Mouse (Mus musculus) ovary, postnatal 10 days (tissue): ENCODE data around the gene Gm10715.
"Not testable (repeated sequence)": the region's sequence is repeated elsewhere in the genome, so short reads cannot be mapped to it uniquely, and the experiment has no call there.

ENCODE experiments used
- DNase-seq: peaks from one replicate; pipeline ENCODE4 v3.0.0; 2022; ENCODE audit warnings: low spot score

Gm10715 gene

DNA sequence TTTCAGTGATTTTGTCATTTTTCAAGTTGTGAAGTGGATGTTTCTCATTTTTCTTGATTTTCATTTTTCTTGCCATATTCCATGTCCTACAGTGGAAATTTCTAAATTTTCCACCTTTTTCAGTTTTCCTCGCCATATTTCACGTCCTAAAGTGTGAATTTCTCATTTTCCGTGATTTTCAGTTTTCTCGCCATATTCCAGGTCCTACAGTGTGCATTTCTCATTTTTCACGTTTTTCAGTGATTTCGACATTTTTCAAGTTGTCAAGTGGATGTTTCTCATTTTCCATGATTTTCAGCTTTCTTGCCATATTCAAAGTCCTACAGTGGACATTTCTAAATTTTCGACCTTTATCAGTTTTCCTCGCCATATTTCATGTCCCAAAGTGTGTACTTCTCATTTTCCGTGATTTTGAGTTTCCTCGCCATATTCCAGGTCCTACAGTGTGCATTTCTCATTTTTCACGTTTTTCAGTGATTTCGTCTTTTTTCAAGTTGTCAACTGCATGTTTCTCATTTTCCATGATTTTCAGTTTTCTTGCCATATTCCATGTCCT is 11.7 kb upstream of the Gm10715 start, which contains the start of gene Gm10717:
Gm10717 (plus strand) TSS at position 506 of the 556 bp plus-strand sequence.
- DNase-seq: peak; percentile 31

DNA sequence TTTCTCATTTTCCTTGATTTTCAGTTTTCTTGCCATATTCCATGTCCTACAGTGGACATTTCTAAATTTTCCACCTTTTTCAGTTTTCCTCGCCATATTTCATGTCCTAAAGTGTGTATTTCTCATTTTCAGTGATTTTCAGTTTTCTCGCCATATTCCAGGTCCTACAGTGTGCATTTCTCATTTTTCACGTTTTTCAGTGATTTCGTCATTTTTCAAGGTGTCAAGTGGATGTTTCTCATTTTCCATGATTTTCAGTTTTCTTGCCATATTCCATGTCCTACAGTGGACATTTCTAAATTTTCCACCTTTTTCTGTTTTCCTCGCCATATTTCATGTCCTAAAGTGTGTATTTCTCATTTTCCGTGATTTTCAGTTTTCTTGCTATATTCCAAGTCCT is 11.0 kb upstream of the Gm10715 start:
- peak; percentile 93 for DNase-seq

DNA sequence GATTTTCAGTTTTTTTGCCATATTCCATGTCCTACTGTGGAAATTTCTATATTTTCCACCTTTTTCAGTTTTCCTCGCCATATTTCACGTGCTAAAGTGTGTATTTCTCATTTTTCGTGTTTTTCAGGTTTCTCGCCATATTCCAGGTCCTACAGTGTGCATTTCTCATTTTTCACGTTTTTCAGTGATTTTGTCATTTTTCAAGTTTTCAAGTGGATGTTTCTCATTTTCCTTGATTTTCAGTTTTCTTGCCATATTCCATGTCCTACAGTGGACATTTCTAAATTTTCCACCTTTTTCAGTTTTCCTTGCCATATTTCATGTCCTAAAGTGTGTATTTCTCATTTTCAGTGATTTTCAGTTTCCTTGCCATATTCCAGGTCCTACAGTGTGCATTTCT is 10.5 kb upstream of the Gm10715 start:
- DNase-seq: not testable (repeated sequence)

DNA sequence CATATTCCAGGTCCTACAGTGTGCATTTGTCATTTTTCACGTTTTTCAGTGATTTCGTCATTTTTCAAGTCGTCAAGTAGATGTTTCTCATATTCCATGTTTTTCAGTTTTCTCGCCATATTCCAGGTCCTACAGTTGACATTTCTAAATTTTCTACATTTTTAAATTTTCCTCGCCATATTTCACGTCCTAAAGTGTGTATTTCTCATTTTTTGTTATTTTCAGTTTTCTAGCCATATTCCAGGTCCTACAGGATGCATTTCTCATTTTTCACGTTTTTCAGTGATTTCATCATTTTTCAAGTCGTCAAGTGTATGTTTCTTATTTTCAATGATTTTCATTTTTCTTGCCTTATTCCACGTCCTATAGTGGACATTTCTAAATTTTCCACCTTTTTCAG is 9.9 kb upstream of the Gm10715 start:
- DNase-seq: not testable (repeated sequence)

DNA sequence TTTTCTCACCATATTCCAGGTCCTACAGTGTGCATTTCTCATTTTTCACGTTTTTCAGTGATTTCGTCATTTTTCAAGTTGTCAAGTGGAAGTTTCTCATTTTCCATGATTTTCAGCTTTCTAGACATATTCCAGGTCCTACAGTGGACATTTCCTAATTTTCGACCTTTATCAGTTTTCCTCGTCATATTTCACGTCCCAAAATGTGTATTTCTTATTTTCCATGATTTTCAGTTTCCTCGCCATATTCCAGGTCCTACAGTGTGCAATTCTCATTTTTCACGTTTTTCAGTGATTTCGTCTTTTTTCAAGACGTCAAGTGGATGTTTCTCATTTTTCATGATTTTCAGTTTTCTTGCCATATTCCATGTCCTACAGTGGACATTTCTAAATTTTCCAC is 9.5 kb upstream of the Gm10715 start:
- not testable (repeated sequence) for DNase-seq

DNA sequence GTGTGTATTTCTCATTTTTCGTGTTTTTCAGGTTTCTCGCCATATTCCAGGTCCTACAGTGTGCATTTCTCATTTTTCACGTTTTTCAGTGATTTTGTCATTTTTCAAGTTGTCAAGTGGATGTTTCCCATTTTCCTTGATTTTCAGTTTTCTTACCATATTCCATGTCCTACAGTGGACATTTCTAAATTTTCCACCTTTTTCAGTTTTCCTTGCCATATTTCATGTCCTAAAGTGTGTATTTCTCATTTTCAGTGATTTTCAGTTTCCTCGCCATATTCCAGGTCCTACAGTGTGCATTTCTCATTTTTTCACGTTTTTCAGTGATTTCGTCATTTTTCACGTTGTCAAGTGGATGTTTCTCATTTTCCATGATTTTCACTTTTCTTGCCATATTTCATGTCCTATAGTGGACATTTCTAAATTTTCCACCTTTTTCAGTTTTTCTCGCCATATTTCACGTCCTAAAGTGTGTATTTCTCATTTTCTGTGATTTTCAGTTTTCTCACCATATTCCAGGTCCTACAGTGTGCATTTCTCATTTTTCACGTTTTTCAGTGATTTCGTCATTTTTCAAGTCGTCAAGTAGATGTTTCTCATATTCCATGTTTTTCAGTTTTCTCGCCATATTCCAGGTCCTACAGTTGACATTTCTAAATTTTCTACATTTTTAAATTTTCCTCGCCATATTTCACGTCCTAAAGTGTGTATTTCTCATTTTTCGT is 7.2 kb upstream of the Gm10715 start:
- not testable (repeated sequence) for DNase-seq

DNA sequence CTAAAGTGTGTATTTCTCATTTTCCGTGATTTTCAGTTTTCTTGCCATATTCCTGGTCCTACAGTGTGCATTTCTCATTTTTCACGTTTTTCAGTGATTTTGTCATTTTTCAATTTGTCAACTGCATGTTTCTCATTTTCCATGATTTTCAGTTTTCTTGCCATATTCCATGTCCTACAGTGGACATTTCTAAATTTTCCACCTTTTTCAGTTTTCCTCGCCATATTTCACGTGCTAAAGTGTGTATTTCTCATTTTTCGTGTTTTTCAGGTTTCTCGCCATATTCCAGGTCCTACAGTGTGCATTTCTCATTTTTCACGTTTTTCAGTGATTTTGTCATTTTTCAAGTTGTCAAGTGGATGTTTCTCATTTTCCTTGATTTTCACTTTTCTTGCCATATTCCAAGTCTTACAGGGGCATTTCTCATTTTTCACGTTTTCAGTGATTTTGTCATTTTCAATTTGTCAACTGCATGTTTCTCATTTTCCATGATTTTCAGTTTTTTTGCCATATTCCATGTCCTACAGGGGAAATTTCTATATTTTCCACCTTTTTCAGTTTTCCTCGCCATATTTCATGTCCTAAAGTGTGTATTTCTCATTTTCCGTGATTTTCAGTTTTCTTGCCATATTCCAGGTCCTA is 5.9 kb upstream of the Gm10715 start:
- DNase-seq: not testable (repeated sequence)

DNA sequence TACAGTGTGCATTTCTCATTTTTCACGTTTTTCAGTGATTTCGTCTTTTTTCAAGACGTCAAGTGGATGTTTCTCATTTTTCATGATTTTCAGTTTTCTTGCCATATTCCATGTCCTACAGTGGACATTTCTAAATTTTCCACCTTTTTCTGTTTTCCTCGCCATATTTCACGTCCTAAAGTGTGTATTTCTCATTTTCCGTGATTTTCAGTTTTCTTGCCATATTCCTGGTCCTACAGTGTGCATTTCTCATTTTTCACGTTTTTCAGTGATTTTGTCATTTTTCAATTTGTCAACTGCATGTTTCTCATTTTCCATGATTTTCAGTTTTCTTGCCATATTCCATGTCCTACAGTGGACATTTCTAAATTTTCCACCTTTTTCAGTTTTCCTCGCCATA is 2.4 kb upstream of the Gm10715 start, which contains the start of gene Gm17535:
Gm17535 (plus strand) TSS at position 301 of the 400 bp plus-strand sequence.
- not testable (repeated sequence) for DNase-seq

DNA sequence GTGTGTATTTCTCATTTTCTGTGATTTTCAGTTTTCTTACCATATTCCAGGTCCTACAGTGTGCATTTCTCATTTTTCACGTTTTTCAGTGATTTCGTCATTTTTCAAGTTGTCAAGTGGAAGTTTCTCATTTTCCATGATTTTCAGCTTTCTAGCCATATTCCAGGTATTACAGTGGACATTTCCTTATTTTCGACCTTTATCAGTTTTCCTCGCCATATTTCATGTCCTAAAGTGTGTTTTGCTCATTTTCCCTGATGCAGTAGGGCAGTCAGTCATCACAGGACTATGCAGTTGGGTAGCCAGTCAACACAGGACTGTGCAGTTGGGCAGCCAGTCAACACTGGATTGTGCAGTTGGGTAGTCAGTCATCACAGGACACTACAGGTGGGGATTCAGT is 1.5 kb downstream of the Gm10715 start:
- not testable (repeated sequence) for DNase-seq
